Mouse (Mus musculus) ovary, postnatal 10 days (tissue): ENCODE results near the gene Cdc42ep1.
A peak's percentile ranks its signal among the peaks of the same experiment; 100 is the strongest.
"Not testable (repeated sequence)": the region's sequence is repeated elsewhere in the genome, so short reads cannot be mapped to it uniquely, and the experiment has no call there.

Experiments used
- DNase-seq: peaks from one replicate; pipeline ENCODE4 v3.0.0; 2022; ENCODE audit warnings: low spot score

Gene Cdc42ep1

GRCm38 (mm10) chr15:78829636-78830035 lies 12.8 kb upstream of the Cdc42ep1 start:
- DNase-seq: no peak

- no peak for DNase-seq
Observed at GRCm38 (mm10) chr15:78830742-78831719, 11.4 kb upstream of the Cdc42ep1 start.

DNA sequence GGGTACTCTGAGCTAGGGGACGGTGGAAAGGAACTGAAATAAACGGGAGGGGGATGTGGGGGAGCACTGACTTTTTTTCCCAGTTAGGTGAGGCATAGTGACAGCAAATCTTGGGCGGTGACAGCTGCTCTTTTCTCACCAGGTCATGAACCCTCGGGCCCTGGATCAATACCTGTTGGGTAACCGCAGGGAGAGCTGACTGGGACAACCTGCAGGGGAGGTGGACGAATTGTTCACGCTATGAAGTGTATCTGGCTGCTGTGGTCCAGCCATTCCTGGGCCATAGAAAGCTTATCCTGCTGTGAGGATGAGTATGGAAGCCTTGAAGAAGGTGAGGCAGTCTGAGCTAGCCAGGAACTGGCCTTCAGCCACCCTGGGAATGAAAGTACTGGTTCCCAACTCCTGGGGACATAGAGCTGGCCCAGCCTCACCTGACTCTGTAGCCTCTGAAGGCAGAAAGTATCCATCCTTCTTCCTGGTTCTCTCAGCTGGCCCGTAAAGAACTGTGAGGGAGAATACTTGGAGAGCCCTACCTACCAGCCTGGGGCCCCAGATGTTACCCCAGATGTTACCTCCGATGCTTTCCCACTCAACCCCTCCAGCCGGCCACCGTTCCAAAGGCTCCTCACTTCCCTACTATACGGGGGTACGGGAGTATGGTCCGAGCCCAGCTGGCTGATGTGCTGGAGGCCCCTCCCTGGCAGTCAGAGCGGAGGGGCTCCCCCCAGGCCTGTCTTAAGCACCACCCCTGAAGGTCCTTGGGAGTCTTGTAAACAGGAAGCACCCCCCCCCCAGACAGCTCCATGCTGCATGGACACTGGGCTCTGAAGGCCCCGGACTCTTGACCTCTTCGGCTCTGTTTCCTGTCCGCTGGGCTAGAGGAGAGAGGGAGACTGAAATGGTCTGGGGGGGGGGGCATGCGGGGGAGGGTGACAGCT lies 10.4 kb upstream of the Cdc42ep1 start:
- no peak for DNase-seq

- DNase-seq: no peak
Observed at GRCm38 (mm10) chr15:78832701-78833123, 9.7 kb upstream of the Cdc42ep1 start.

DNA sequence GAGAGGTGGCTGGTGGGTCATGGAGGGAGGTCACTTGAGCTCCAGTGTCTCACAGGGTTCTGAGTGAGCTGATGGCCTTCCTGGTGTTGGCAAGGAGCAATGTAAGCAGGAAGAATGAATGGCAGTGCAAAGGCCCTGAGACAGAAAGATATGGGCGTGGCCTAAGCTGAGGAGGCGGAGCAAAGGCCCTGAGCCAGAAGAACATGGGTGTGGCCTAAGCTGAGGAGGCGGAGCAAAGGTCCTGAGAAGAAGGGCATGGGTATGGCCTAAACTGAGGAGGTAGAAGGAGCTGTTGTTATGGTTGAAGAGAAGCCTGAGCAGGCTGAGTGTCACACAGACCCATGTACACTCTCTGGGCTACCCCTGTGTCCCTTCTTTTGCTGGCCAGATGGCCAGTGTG lies 8.8 kb upstream of the Cdc42ep1 start:
- no peak for DNase-seq

- no peak for DNase-seq
Observed at GRCm38 (mm10) chr15:78834233-78835005, 8.0 kb upstream of the Cdc42ep1 start.

DNA sequence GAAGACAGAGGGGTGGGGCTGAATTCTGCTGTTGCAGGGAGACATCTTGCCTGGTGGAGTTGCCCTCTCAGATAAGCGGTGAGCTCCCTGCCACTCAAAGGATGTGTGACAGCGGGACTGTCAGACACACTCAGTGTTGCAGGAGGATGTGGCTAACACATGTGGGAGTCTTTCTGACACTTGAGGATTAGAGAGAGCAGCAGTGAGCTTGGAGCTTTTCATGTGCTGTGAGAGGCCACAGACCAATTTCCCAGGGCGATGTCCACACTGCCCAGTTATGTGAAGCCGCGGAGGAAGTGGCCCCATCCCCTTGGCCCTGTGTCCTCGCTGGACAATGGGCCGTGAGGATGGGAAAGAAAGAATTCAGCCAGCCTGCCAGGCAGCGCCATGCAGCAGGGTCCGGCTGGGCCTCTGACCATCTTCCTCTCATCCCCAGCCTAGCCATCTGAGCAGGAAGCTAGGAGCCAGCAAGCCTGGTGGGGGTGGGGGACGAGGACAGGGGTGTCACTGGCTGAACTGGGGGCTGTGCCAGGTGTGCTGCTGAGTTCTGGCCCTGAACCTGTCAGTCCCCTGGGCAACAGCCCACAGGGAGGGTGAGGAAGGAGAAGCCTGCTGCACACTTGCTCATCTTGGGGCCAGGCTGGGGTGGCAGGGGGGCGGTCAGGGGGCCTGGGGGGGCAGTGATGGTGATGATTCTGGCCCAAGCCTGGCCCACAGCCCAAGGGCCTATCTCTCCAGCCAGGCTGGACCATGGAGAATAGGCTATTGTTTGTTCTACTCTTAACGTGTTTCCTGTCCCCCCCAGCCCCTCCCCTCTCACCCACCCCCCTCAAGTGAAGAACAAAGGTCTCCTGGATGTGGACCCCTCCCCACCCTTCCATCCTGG lies 7.0 kb upstream of the Cdc42ep1 start:
- no peak for DNase-seq

GRCm38 (mm10) chr15:78836086-78836621 lies 6.3 kb upstream of the Cdc42ep1 start:
- DNase-seq: no peak

DNA sequence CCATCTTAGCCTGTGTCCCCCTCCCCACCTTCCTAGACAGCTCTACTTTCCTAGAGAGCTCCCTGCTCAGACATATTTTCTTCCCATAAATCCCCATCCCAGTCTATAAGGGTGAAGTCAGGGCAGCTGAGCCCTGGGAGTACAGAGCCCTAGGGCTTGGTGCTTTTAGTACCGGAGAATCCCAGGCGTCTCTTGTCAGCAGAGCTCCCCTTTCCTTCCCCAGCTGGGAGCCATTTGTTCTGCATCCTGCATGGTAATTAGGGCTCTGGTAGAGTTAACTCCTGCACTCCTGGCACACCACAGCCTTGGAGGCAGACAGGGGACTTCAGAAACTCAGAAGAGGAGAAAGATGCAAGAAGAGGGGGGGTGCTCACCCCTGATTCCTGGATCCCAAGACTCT lies 2.7 kb upstream of the Cdc42ep1 start:
- DNase-seq: no peak

- DNase-seq: no peak
Observed at GRCm38 (mm10) chr15:78840241-78840640, 2.2 kb upstream of the Cdc42ep1 start.

DNA sequence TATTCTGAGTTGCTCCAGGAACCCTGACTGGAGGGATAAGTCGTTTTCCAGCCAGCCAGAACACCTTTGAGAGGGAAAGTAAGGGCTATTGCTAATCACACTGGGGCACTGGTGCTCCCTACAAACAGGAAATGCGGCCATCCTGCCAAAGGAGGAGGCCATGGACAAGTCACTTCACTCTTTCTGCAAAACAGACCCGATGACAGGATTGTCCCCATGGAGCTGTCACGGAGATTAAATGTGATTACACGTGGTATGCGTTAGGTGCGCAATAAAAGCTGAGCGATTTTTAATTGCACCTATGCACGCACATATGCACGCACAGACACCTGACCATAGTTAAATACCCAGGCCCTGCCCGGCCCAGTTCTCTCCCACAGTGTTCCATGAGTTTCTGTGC lies 1.7 kb upstream of the Cdc42ep1 start:
- DNase-seq: no peak

DNA sequence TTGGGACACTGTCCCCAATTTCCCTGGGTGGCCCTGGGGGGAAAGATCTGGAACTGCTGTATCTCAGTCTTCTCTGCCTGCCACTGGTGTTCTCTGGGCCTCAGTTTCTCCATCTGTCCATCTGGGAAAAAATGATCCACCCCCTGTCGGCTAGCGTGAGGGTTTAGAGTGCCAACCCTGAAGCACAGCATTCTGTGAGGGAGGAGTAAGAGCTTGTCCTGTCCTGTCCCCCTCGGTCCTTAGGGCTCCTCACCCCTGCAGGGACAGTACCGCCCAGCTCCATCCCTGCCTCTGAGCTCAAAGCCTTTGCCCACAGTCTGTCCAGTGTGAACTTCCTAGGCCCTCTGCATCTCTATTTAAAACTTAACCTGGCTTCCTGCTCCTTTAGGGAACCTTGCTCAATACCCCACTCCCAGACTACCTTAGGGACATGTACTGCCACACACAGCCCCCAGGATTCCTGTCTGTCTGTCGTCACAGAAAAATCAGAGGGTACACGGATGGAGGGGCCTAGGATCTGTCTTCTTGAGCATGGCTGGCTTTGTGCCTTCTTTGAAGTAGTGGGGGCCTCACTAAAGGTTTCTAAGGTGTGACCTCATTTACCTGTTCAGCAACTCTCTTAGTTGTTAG lies 1.1 kb upstream of the Cdc42ep1 start:
- DNase-seq: no peak

- DNase-seq: no peak
Observed at GRCm38 (mm10) chr15:78843581-78844469, 1.4 kb downstream of the Cdc42ep1 start.

- no peak for DNase-seq
Observed at GRCm38 (mm10) chr15:78844791-78845190, 2.4 kb downstream of the Cdc42ep1 start.

GRCm38 (mm10) chr15:78845321-78845720 lies 2.9 kb downstream of the Cdc42ep1 start:
- DNase-seq: no peak

- DNase-seq: no peak
Observed at GRCm38 (mm10) chr15:78845867-78846266, 3.4 kb downstream of the Cdc42ep1 start.

DNA sequence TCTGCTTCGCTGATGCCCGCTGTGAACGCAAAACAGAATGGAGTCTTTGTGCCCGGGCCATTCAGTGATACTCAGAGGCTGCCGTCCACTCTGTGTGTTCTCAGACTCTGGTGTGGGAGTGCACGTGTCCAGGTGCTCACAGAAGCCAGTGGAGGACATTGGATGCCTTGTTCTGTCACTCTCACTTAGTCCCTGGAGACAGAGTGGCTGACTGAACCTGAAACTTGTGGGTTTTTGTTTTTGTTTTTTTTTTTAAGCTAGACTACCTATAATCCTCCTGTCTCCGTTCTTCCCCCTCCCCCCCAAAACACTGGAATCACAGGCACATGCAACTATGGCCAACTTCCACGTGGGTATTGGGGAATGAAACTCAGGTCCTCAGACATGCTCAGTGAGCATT lies 3.9 kb downstream of the Cdc42ep1 start:
- DNase-seq: no peak

- DNase-seq: not testable (repeated sequence)
Observed at GRCm38 (mm10) chr15:78846805-78847204, 4.4 kb downstream of the Cdc42ep1 start.

DNA sequence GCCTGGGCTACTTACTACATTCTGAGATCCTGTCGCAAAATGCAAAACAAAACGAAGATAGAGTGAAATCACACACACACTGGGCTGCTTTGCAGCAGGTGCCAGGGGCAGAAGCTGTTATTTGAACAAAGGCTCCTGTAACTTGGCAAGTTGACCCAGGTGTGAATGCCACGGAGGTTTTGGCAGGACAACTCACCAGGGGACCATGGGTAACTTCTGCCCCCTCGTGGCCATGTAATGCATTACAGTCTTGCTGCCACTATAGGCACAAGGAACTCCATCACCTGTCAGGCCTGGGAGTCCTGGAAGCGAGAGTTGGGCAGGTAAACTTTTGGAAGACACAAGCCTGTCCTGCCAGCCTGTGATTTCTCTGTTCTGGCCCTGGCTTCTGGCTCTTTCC lies 6.0 kb downstream of the Cdc42ep1 start:
- peak; percentile 88 for DNase-seq
